Mouse (Mus musculus): Measurements from ENCODE around the gene Larp7.

Larp7 gene

DNA sequence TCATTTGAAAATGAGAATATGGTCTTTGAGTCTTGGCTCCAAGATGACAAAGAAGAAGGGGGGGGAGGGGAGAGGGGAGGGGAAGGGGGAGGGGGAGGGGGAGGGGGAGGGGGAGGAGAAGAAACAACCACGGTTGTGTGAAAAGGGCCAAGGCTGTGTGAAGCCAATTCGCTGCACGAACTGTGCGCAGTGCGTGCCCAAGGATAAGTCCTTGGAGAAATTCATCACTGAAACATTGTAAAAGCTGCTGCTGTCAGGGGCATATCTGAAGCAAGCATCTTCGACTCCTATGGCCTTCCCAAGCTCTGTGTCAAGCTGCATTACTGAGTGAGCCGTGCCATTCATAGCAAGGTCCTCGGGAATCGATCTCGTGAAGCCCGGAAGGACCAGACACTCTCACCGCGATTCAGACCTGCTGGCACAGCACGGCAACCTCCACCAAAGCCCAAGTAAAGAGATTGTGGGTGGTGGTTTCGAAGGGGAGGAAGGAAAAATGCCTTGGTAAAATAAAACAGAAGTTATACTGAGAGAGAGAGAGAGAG is 40.3 kb downstream of the Larp7 start:
- no peak for DNase-seq (ENCODE audit: low read depth, low spot score)

DNA sequence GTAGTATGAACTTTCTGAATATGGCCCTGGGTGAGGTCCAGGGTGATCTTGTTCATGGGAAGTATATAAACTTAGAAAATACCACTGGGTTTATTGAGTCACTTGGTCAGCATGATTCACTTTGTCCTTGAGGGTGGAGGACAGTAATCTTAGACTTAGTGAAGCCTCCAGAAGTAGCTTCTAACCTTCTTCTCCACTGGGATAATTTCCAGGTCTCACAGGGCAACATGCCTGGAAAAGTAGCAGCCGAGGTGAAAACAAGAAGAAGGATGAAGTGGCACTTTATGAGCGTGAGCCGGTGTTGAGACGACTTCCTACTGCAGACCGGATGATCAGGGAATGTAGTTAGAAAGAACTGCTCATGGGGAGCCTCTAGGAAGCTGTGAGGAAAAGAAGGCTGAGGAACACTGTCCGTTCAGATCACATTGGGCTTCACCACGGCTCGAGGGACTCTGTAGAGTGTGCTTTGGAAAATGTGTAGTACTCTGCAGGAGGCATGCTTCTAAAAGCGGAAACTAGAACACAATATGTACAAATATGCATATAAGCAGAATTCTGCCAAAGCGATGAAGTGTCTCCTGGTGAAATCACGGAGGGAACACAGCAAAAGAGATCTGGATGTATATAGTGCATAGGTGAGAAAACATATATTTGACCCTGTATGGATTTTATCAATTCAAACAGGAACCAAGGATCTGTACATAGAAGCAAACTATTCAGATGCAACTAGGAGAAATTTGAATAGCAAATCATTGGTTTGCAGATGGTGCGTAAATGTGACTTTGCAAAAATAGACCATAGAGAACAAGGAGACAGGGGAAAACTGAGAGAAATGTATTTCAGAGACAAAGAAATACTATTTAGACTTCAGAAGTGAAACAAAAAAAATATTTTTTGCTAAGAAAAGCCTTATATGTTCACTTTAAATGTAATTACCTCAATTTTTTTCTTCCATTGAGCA is 41.1 kb downstream of the Larp7 start:
- no peak for DNase-seq (ENCODE audit: low read depth, low spot score)

DNA sequence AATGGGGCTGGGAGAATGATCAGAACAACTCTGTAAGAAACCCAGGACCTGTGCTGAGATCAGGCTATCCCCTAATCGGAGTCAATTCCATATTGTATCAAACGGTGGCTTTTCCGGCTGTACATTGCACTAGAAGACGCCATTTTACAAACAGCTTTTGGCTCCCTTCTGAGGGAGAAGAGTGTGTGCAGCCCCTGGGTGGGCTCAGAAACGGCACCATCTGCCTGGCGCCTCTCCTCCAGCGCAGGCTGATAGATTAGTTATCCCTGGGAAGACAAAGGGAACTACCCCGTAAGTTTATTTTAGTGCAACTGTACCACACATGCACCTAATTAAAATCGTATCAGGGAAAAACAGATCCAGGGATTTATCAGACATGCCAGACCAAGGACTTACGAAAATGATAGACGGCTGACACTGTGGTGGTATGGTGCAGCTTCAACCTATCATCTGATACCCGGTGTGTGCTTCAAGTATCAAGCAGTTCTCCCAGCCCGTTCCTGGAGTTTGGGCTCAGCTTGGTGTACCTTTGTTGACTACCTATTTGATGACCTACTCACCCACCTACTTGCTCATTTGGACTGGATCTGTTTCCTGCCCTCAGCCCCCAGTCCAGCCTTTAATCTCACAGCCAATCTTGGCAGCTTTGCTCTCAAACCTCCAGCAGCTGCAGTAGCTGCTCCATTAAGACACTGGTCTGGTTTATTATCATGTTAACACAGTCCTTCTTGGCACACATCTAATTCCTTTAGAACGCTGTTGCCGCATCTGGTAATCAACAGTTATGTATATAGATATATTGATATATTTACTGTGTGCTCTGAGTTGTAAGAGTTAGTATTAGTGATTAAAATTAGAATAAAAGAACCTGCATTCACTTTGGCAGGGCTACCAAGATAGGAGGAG is 45.0 kb downstream of the Larp7 start:
- DNase-seq (ENCODE audit: low read depth, low spot score), result no peak

DNA sequence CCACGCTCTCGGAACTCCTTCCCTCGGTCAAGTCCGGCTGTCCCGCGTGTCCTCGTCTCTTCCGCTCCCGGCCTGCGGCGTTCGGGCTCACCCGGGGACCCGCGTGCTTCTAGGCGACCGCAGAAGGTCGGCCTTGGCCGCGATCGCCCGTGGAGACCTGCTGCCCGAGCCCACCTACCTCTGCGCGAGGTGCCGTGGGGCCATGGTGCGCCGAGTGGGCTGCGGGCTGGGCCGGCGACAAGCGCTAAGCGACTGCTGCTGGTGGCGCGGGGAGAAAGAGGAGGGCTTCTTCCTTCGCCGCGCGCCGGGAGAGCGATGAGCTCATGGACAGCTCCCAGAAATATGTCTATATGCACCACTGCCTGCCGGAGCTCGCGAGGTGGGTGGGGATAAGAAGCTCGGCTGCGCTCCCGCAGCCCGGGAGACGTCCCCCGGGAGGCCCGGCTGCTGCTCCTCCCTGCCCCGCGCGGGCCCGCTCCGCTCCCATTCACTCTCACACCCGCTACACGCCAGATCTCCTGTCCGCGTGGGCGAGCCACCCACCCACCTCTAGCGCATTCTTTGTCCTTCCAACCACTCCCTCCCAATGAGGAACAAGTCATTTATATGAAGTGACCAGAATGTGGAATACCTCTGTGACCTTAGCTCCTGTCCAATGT is 54.3 kb downstream of the Larp7 start, which contains the start of gene Ank2:
TSS of gene Ank2 (minus strand) at position 609 of the 659 bp plus-strand sequence.
- DNase-seq (ENCODE audit: low read depth, low spot score), result no peak

DNA sequence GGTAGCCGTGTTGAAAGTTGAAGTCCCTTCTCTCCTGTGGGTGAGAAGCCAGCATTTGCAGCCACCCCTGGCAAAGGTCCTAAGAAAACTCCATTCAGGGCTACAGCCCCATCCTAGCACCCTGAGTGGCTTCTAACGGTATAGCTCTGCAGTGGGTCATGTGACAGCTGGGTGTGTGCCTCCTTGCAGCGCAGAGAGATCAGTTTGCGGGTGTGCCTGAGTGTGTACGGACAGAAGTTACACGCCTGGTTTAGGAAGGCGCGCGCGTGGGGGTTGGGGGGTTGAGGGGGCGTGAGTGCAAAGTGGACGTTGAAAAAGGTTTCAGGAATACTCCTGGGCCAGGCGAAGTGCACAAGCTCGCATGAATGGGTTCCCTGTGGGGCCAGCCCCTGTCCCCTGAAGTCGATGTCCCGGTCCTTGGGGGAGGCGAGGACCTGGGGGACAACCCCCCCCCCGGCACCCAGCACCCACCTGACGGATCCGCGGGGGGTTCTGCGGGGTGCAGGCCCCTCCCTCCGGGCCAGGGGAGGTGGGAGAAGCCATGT is 54.9 kb downstream of the Larp7 start:
- no peak for DNase-seq (ENCODE audit: low read depth, low spot score)

DNA sequence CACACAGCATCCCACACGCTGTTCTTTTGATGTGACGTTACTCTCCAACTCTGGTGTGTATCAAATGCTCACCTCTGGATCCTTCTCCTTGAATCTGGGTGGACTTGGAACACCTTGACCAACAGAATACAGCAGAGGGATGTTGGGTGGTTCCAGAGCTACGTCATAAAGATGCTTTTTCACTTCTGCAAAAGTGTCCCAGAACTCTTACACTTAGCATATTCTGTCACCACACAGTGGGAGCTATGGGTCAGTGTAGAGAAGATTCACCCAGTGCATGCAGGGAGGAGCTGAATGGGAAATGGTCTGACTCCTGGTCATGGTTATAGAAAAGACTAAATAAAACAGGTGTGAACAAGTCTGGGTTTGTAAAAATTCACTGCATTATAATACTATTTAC is 60.5 kb downstream of the Larp7 start:
- DNase-seq (ENCODE audit: low read depth, low spot score), result no peak

DNA sequence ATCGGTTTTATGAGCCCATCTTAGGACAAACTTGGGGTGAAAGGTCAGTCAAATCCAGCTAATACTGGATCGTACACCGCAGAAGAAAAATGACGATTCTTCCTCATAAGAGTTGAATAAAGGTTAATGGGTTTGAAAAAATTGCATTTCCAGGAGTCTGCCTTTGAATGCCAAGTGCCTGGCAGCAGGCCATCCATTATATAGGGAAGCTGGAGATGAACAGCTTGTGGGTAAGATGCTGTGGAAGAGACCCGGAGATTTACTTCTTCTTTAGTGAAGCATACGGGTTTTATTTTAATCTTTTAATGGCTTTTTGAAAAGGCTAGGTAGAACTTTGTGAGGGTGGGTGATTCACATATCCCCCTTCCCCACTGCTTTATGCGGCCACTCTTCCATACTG is 65.8 kb downstream of the Larp7 start:
- no peak for DNase-seq (ENCODE audit: low read depth, low spot score)

Measured in 3T3-L1 (cell line).